Mouse (Mus musculus): Measurements from ENCODE around the gene Caml.
"Not testable (repeated sequence)": the region's sequence is repeated elsewhere in the genome, so short reads cannot be mapped to it uniquely, and the experiment has no call there.

Gene Caml

DNA sequence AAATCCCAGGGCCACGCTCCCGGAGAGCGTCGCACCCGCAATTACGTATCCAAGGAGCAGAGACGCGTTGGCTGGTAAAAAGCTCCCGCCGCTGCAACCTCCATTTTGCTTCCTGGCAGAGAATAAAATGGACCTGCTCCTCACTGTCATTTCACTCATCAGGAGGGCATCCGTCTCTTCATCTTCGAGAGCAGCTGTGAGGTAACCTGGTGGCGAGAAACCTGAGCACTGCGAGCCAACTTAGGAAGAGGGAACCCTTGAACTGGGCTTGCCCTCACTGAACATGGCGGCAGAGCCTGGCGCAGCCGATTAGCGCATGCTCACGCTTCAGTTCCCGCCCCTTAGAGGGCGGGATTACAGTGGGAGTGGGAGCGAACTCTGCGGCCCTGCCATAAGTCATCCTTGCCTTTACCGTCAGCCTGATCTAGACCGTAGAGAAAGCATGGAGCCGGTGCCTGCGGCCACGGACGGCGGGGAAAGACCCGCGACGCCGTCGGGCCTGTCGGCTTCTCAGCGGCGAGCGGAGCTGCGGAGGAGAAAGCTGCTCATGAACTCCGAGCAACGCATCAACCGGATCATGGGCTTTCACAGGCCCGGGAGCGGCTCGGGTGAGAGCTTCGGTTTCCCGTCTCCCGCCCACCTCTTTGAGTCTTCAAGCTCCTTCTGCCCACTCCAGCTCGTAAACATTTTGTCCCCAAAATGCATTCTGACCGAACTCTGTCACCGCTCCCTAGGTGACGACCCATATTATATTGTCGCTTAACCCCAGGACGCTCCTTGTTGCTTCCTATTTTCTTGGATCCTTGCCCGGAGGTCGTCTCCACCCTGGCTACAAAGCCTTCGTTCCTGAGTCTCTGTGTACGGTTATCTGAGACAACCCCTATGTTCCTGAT lies at the start of gene Caml:
Gene Caml, plus strand, starts transcription at position 357 of the 893 bp plus-strand sequence.
- DNase-seq (ENCODE audit: low spot score in 2 of 2), result peak; percentile 76 to 81

DNA sequence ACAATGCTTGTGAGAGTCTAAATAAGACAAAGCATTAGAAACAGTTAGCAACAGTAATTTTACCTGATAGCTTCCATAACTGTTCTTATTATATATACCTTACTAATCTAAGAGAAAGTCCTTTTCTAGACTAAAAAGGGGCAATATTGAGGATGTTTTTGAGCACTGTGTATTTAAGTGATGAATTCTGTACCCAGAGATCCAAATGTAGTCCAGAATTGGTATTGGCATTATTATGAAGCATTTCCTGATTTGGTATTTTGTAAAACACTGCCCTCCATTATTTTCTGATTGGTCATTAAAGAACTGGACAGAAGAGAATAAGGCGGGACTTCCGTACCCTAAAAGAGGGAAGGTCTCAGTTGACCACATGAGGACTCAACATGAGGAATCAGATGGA lies 49.4 kb upstream of the Caml start, which contains the start of gene Tmed9:
Gene Tmed9, plus strand, starts transcription at position 301 of the 400 bp plus-strand sequence.
- DNase-seq (ENCODE audit: low spot score in 2 of 2), result no peak

DNA sequence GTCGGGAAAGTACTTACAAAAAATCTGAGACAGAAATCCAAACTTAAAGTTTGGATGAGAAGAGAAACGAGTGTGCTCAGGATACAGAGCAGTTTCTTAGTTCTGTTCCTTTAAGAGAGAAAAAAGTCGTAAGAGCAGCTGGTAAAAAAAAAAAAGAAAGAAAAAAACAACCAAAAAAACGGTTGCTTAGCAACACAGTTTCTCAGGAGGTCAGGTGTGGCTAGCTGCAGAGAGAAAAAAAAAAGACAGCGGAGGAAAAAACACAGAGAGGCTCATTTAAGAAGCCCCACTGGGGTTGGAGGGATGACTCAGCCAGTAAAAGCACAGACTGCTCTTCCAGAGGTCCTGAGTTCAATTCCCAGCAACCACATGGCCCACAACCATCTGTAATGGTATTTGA lies 48.5 kb upstream of the Caml start:
- DNase-seq (ENCODE audit: low spot score in 2 of 2), result no peak

DNA sequence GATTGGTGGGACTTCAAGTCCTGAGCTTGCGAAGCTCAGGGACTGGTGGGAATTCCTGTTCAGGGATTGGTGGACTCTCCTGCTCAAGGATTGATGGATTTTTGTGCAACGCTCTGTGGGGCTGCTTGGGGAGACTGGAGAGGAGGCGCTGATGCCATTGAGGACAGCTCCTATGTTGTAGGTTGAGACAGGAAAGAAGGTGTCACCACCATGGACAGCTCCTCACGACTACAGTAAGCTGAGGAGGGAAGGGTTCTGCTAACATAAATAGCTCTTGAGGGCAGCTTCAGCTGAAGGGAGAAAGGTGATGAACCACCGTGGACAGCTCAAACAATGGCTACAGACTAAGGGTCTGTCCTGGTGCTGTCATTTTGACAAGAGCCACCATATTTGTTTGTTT lies 46.9 kb upstream of the Caml start:
- DNase-seq (ENCODE audit: low spot score in 2 of 2), result no peak

DNA sequence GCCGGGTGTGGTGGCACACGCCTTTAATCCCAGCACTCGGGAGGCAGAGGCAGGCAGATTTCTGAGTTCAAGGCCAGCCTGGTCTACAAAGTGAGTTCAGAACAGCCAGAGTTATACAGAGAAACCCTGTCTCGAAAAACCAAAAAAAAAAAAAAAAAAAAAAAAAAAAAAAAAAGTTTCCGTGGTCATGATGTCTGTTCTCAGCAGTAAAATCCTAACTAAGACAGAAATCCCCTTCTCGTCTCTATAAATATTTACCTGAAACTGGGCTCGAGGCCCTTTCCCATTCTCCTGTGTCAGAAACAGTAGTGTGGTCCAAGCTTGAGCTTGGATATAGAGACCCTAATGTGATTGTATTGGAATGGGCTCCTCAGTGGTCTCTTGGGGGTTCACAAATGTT lies 45.9 kb upstream of the Caml start:
- not testable (repeated sequence) for DNase-seq (ENCODE audit: low spot score in 2 of 2)

DNA sequence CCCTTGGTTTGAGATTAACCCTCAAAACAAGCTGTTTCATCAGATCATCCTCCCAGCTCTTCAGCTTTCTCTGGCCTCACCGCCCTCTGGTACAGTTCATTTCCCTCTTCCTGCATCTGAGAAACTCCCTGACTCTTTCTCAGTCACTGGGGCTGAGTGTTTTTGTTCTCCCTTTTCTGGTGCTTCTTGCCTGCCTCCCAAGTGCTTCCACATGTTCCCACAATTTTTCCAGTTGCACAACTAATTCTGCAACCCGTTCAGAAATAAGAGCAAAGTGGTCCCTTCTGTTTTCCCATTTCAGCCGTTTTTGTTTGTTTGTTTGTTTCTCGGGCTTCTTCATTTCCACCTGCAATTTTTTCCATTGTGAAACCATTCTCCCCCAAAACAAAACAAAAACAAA lies 44.7 kb upstream of the Caml start:
- DNase-seq (ENCODE audit: low spot score in 2 of 2), result no peak

DNA sequence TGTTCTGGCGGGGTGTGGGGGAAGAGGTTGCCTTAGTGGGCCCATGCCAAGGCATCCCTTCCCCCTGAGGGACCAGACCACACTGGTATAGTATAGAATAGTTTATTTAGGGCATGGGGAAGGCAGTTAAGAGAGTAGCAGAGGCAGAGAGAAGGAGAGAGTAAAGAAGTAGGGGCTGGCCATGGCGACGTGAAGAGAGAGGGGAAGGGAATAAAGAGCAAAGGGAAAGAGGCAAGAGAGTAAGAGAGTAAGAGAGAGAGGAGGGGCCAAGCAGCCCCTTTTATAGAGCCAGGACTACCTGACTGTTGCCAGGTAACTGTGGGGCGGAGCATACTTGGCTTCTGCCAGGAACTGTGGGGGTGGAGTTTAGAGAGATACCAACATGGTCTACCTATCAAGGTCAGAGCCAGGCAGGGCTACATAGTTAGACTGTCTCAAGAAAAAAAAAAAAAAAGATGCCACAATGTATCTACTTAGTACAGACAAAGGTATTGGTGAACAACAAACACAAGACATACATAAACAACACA lies 30.8 kb upstream of the Caml start:
- DNase-seq (ENCODE audit: low spot score in 2 of 2), result no peak

DNA sequence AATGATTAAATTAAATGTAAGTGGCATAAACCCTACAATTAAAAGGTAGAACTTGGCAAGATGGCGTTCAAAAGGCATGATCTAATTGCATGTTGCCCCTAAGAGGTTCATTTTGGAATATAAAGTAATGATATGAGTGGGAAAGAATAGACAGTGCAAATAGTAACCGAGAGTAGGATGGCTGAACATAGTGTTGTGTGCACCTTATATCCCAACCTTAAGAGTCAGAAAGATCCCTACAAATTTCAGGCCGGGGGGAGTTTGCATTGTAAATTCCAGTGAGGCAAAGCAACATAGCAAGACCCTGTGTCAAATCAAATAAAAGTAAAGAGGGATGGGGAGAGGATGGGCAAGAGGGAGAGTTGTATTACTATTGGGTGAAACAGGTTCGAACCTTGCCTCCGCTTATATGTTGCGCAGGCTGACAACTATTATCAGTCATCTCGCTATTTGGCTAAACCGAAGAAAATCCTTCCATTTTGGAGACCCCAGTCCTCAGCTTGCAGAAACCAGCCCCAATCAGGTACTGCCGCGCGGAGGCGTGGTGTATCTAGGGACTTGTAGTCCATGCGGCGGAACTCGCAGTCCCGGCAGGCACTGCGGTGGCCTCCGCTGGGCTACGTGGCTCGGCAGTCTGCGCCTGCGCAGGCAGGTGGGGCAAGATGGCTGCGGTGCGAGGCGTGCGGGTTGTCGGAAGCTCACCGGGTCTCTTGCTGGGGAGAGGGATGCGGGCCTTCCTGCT lies 30.1 kb upstream of the Caml start:
- DNase-seq (ENCODE audit: low spot score in 2 of 2), result peak; percentile 92 to 95

DNA sequence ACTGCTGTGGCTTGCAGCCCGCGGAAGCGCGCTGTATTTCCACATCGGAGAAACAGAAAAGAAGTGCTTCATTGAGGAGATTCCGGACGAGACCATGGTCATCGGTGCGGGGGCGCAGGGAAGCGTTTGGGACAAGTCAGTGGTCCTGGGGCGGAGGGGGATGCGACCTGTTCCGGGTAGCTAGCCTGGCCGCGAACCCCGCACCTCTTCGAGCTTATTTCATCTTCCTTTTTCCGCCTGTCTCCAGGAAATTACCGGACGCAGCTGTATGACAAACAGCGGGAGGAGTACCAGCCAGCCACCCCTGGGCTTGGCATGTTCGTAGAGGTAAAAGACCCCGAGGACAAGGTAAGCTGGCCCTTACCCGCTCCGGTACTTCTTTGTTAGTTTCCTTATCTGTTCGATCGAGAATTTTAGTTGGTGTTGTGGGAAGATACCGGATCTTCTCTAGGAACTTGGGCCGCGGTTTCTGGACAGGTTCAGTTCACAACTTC lies 29.5 kb upstream of the Caml start:
- no peak for DNase-seq (ENCODE audit: low spot score in 2 of 2)

DNA sequence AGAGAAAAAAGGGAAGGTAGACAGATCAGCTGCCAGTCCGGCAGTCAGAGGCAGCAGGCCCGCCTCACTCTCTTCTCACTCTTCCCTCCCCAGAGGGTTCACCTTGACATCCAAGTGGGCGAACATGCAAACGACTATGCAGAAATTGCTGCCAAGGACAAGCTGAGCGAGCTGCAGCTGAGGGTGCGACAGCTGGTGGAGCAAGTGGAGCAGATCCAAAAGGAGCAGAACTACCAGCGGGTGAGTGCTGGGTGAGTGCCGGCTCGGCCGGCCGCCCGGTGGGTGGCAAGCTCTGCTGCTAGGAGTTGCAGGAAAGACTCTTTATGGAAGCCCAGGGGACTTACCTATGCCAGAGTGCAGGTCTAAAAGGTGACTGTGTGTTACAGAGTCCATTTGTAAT lies 27.4 kb upstream of the Caml start:
- no peak for DNase-seq (ENCODE audit: low spot score in 2 of 2)

DNA sequence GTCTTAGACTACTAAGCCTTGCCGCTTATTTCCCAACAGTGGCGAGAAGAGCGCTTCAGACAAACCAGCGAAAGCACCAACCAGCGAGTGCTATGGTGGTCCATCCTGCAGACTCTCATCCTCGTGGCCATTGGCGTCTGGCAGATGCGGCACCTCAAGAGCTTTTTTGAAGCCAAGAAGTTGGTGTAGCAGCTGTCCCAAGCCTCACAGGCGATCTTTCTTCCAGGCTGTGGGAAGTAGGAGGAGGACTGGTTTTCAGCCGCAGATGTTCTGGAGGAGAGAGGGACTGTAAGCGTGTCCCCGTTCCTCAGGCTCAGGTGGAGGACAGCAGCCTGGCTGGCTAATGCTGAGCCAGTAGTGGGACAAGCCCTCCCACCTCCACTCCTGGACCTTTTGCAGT lies 26.0 kb upstream of the Caml start:
- DNase-seq (ENCODE audit: low spot score in 2 of 2), result no peak

DNA sequence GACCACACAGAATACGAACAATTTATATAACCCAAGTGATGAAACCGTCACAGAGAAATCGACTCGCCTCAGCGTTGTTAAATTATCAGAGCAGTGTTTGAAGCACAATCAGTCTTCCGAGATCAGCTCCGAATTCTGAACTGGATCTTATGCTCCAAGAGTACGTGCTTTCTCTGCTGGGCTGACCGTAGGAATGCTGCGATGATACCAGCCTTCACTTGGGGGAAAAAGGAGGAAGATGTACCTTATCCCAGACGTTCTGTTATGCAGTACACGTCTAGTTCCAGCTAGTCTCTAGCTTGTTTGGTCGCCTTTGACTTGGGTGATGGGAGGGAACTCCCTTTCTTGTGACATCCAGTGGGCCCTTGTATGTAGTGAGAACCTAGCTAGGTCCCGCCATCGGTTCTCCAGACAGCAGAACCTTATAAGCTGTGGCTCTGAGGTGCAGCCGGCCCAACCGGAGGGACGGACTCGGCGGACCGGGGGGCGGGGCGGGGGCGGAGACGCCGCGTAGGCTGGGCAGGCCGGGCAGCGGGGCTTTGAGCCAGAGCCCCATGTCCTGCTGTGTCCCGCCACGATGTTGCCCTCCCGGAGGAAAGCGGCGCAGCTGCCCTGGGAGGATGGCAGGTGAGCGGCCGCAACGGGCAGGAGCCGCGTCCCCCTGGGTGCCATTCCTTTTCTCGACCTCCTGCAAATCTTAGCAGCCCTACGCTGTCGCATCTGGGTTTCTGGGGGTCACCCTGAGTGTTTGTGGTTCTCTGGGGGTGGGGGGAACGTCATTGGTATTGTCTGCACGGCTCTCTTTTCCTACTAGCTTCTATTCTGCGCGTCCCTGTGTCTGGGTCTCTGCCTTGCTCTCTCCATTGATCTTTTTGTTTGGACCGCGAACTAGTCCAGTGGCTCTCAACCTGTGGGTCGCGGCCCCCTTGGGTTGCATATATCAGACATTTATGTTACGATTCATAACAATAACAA lies 23.0 kb upstream of the Caml start, which contains the start of gene B4galt7:
Gene B4galt7, plus strand, starts transcription at position 331 of the 975 bp plus-strand sequence.
- DNase-seq (ENCODE audit: low spot score in 2 of 2), result peak; percentile 83 to 84

DNA sequence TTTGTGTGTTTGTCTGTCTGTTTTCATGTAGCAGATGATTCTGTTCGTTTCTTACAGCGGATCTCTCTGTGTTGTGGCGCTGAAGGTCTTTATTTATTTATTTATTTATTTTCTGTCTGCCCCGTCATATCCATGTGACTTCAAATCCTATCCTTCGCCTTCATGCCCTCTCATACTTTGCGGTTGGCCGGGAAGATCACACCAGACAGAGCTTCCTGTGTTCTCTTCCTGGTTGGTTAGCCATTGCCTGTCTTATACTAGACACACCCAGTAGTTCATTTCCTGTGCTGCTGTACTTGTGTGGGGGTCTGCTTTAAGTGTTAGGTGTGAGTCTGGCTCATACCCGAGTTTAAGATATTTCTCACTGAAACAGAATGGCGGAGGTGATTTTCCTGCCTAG lies 22.1 kb upstream of the Caml start:
- DNase-seq (ENCODE audit: low spot score in 2 of 2), result peak; percentile 69 to 76

DNA sequence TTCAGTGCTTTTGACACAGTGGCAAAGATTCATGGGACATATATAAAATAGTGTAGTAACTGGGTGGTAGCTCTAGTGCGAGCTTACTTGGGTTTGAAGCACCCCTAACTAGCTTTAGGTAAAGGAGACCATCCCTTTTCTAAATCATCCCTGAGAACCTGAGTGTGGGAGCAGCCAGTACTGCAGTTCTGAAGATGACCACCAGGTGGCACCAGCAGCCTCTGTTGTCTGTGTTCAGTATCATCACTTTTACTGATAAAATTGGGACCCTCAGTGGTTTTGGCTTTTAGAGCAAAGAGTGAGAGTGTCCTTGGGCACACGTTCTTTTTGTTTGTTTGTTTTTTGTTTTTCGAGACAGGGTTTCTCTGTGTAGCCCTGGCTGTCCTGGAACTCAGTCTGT lies 21.2 kb upstream of the Caml start:
- DNase-seq (ENCODE audit: low spot score in 2 of 2), result peak; percentile 73 to 81

DNA sequence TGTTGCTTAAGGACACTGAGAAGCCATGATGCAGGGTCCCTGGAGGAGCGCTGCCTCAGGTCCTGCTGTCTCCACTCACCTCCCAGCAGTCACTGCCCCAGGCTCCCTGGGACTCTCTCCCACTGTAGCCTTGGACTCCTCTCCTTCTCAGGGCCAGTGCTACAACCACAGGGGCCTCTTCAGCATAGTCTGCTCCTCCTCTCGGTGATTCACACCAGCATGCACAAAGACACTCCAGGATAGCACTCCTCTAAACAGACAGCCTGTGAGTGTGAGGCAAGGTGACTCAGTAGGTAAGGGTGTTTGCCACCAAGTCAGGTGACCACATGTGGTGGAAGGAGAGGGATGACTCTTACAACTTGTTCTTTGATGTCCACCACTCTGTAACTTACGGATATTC lies 18.2 kb upstream of the Caml start:
- DNase-seq (ENCODE audit: low spot score in 2 of 2), result no peak

DNA sequence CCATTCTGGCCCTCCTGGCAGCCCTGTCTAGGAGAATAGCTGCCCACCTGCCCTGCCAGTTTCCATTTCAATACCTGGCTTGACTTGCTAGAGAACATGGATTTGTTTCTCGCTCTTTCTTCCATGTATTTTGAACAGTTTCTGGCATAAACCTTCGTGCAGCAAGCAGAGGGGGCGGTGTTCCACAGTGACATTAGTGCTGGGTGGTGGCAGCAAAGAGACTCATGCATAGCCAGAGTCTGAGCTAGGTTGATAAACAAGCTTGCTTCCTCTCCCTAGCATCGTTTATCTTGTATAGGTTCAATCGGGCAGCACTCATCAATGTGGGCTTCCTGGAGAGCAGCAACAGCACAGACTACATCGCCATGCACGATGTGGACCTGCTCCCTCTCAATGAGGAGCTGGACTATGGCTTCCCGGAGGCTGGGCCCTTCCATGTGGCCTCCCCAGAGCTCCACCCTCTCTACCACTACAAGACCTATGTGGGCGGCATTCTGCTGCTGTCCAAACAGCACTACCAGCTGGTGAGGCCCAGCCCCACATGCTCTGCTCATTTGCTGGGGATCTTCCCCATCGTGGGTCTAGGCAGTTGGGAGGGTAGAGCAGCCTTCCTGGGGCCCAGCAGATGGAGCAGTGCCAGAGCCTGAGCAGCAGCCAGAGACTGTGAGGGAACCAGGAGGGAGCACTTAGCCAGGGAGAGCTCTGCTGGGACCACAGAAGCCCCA lies 15.7 kb upstream of the Caml start:
- no peak for DNase-seq (ENCODE audit: low spot score in 2 of 2)

DNA sequence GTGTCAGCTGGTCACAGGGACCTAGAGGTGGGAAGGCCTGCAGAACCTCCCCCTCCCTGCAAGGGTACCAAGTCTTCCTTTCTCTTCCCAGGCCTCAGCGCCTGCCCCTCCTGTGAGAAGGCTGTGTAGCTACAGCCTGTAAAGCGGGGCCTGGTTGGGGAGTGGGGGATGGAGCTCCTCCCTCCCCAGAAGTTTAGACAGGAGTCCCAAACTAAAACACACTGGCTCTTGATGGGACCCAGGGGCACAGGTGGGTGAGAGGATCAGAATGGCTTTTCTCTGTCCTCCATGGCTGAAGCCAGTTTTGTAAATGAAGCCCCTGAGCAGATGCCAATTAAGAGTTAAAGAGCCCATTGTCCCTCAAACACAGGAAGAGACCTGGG lies 15.2 kb upstream of the Caml start:
- DNase-seq (ENCODE audit: low spot score in 2 of 2), result no peak

DNA sequence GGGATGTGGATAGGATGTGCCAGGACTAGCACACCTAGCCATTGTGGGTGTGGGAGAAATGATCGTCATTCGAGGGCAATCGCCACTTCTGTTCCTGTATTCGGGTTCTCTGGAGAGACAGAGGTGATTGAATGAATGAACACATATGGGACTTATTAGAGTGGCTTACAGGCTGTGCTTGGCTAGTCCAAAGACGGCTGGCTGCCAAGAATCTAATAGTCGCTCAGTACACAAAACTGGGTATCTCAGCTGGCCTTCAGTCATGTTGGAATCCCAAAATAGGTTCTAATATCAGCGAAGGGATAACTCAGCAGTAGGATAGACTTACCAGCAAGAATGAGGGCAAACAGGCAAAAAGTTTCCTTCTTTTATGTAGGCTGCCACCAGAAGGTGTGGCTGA lies 10.8 kb upstream of the Caml start:
- DNase-seq (ENCODE audit: low spot score in 2 of 2), result no peak

DNA sequence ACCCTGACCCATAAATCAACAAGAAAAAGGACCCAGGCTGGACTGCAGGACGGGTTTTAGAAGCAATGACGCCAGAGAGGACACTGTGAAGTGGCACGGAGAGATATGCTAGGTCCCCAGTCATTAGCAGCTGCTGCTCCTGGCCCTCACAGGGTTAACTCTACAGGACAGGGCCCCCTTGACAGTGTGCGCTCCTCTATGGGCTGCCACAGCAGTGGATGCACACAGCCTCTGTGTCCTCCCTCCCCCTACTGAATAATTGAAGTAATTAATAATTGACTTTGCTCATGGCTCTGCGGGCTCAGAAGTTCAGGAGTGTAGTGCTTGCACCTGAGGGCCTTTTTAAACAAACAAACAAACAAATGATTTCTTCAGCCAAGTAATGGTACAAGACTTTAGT lies 9.3 kb upstream of the Caml start:
- DNase-seq (ENCODE audit: low spot score in 2 of 2), result no peak

DNA sequence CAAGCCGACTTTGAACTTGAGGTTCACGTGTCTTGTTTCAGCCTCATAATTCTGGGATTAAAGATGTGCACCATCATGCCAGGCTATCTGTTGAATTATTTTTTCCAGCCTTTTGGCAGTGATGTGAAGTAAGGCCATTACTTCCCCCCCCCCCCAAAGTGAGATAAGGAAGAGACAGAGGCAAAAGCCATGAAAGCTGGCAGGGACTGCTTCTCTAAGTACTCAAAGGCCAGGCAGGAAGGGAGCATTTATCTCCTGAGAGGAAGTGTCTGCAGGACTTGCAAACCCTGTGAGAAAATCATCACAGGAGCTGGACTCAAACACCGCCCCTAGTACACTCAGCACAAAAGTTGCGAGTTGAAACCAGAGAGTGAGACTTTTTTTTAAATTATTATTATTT lies 3.5 kb upstream of the Caml start:
- no peak for DNase-seq (ENCODE audit: low spot score in 2 of 2)

DNA sequence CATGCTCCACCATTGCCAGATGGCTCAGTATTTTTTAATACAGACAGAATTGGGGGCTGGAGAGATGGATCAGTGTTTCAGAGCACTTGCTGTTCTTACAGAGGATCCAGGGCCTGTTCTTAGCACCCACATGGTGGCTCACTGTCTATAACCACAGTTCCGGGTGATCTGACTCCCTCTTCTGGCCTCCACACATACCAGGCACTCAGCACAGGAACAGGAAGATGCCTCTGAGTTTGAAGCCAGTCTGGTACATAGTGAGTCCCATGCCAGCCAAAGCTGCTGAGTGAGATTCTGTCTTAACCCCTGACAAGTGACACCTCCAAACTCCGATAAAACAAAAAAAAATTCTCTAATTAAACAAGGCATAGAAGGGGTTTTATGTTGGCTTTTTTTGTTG lies 2.5 kb upstream of the Caml start:
- no peak for DNase-seq (ENCODE audit: low spot score in 2 of 2)
